Mouse (Mus musculus): ENCODE results near the gene Fbxl18.
"Not testable (repeated sequence)": the region's sequence is repeated elsewhere in the genome, so short reads cannot be mapped to it uniquely, and the experiment has no call there.

Gene Fbxl18

GRCm38 (mm10) chr5:142856408-142856807, 38.8 kb downstream of the Fbxl18 start:
- DNase-seq, result peak; percentile 24

- peak; percentile 55 for DNase-seq
These were observed 40.3 kb downstream of the Fbxl18 start for GRCm38 (mm10) chr5:142854877-142855276.

- no peak for DNase-seq
These were observed 41.6 kb downstream of the Fbxl18 start for GRCm38 (mm10) chr5:142853585-142853984.

- no peak for DNase-seq
These were observed 43.6 kb downstream of the Fbxl18 start for GRCm38 (mm10) chr5:142851681-142852049.

- no peak for DNase-seq
These were observed 44.1 kb downstream of the Fbxl18 start for GRCm38 (mm10) chr5:142850916-142851680.

- DNase-seq, result no peak
These were observed 44.7 kb downstream of the Fbxl18 start for GRCm38 (mm10) chr5:142850476-142850875.

GRCm38 (mm10) chr5:142848911-142849310, 46.3 kb downstream of the Fbxl18 start:
- no peak for DNase-seq

GRCm38 (mm10) chr5:142848149-142848548, 47.1 kb downstream of the Fbxl18 start:
- no peak for DNase-seq

GRCm38 (mm10) chr5:142844467-142844866, 50.8 kb downstream of the Fbxl18 start:
- peak; percentile 66 for DNase-seq

GRCm38 (mm10) chr5:142842137-142842642, 53.0 kb downstream of the Fbxl18 start:
- DNase-seq, result peak; percentile 52

- no peak for DNase-seq
These were observed 53.7 kb downstream of the Fbxl18 start for GRCm38 (mm10) chr5:142841372-142842136.

GRCm38 (mm10) chr5:142837427-142837826, 57.8 kb downstream of the Fbxl18 start:
- not testable (repeated sequence) for DNase-seq

GRCm38 (mm10) chr5:142836891-142837290, 58.3 kb downstream of the Fbxl18 start:
- DNase-seq, result no peak

GRCm38 (mm10) chr5:142833646-142834438, 61.4 kb downstream of the Fbxl18 start:
- no peak for DNase-seq

- DNase-seq, result no peak
These were observed 69.1 kb downstream of the Fbxl18 start for GRCm38 (mm10) chr5:142826131-142826530.

GRCm38 (mm10) chr5:142825665-142826064, 69.6 kb downstream of the Fbxl18 start:
- no peak for DNase-seq

GRCm38 (mm10) chr5:142824091-142824490, 71.1 kb downstream of the Fbxl18 start:
- DNase-seq, result no peak

GRCm38 (mm10) chr5:142823096-142824062, 71.8 kb downstream of the Fbxl18 start:
- DNase-seq, result no peak

GRCm38 (mm10) chr5:142822286-142823095, 72.7 kb downstream of the Fbxl18 start:
- no peak for DNase-seq

- DNase-seq, result no peak
These were observed 73.3 kb downstream of the Fbxl18 start for GRCm38 (mm10) chr5:142821974-142822285.
